7 mouse cellular contexts compared by ENCODE assay signal in genomic region chr16:94402185-94402584, GRCm38 (mm10). TPM values are rescaled to one million over a fixed set of nuclear protein-coding genes. Genes with fewer than 3 reads are reported as not detected.
DNase-seq lines count a peak whose midpoint lies in the region; ATAC-seq and TF ChIP-seq lines count a peak whose summit lies in the region.

No protein-coding gene starts in this region.

- TF ChIP-seq POLR2A in brain, embryonic 14.5 days (IDR thresholded peaks at IDR 0.05; ENCODE audit: borderline replicate concordance, extremely low read depth, insufficient read depth, insufficient read length, poor library complexity, severe bottlenecking): no peak

- no peaks in the 10 kb centered on the region for H3K27me3 ChIP-seq in hindbrain, embryonic 13.5 days

- no peak overlapping the region for H3K9ac ChIP-seq in hindbrain, embryonic 13.5 days

- peak; percentile 6 to 26 for DNase-seq in heart, postnatal 14 days
- no peak for DNase-seq in heart, adult 8-10 months (ENCODE audit: low spot score)
- peak; percentile 56 to 58 for DNase-seq in right cerebral cortex, postnatal 10 days (ENCODE audit: low spot score in 2 of 2)
- DNase-seq in right cerebral cortex, postnatal 36 days (ENCODE audit: low spot score in 2 of 2): no peak
- DNase-seq in brain, embryonic 14.5 days (ENCODE audit: low read depth): peak; percentile 19
- DNase-seq in natural killer cell, adult 2 months (ENCODE audit: low spot score in 2 of 2): peak; percentile 23 to 54

- intact Hi-C loops in heart, postnatal 14 days (cut with DNase I): no loop called here

- peaks cover 3% of the 10 kb centered on the region; the same call in 1 of the 2 replicates for H3K4me1 ChIP-seq in hindbrain, embryonic 13.5 days (replicated peaks)

- ATAC-seq in hindbrain, embryonic 13.5 days (ENCODE audit: low FRiP score): no peak

- H3K27ac ChIP-seq in hindbrain, embryonic 13.5 days: no peak overlapping the region

- WGBS in hindbrain, embryonic 13.5 days: 87% methylated on average over 4 of the region's 4 CpGs

- no peak overlapping the region for H3K4me2 ChIP-seq in hindbrain, embryonic 13.5 days

- H3K4me3 ChIP-seq in hindbrain, embryonic 13.5 days: no peak overlapping the region

- H3K9me3 ChIP-seq in hindbrain, embryonic 13.5 days: no peaks in the 10 kb centered on the region

- H3K36me3 ChIP-seq in hindbrain, embryonic 13.5 days: peaks cover 16% of the 10 kb centered on the region

- no peak for TF ChIP-seq CTCF in brain, embryonic 14.5 days (IDR thresholded peaks at IDR 0.05; ENCODE audit: borderline replicate concordance, extremely low read depth, insufficient read depth, insufficient read length)

RNA-seq across cellular contexts. Expression of gene Pigp, which starts 30.5 kb away (rescaled TPM):
- 10 to 100 TPM; 70.4 to 74.2 TPM for total RNA-seq in heart, postnatal 14 days (2021)
- 100 to 1,000 TPM; 130 to 147 (median 134) TPM for total RNA-seq in heart, adult 8-10 months (2022)
- 76.8 and 101 TPM in 2 replicates for polyA plus RNA-seq in brain, embryonic 14.5 days (2012; rRNA removed)
- polyA plus RNA-seq in hindbrain, embryonic 13.5 days (2015; fragmentation: Nextera tagmentation; extraction: Ambion mirVana): 137 and 141 TPM in 2 replicates

RNA-seq across cellular contexts. Expression of gene Ttc3, which starts 31.8 kb away (rescaled TPM):
- total RNA-seq in heart, postnatal 14 days (2021): 10 to 100 TPM; 78.3 to 88.3 TPM
- total RNA-seq in heart, adult 8-10 months (2022): 10 to 100 TPM; 74.5 to 84.2 (median 76.6) TPM
- 290 and 425 TPM in 2 replicates for polyA plus RNA-seq in brain, embryonic 14.5 days (2012; rRNA removed)
- 848 and 849 TPM in 2 replicates for polyA plus RNA-seq in hindbrain, embryonic 13.5 days (2015; fragmentation: Nextera tagmentation; extraction: Ambion mirVana)

Comparison
In these comparisons a context has a peak if more than half of its experiments do, and no peak if none do; other contexts are left out.
1. DNase-seq: peak in heart, postnatal 14 days (2 of 2), right cerebral cortex, postnatal 10 days (2 of 2), brain, embryonic 14.5 days (single experiment) and natural killer cell, adult 2 months (2 of 2); none in heart, adult 8-10 months (single experiment) and right cerebral cortex, postnatal 36 days (0 of 2).